In genomic region chr16:49369450-49369849, GRCm38 (mm10) we compare ENCODE assay signal across 11 mouse cellular contexts.
DNase-seq lines count a peak whose midpoint lies in the region; ATAC-seq lines count a peak whose summit lies in the region.
"Had no signal": no experiment of that assay in that cellular context is flagged by ENCODE, and none has a peak within 500 bp of the region (broad histone marks: within the 10 kb centered on the region; RNA-seq: fewer than 3 reads in every experiment).

No protein-coding gene starts in this region.

- peak; percentile 5 for DNase-seq in forebrain, embryonic 14.5 days (ENCODE audit: low spot score)
- peak; percentile 5 for DNase-seq in ovary, adult 18-20 months (ENCODE audit: low spot score)
- DNase-seq in ovary, postnatal 10 days (ENCODE audit: low spot score): no peak
- DNase-seq in heart, postnatal 4 days: peak; percentile 55
- peak; percentile 41 for DNase-seq in testis, postnatal 10 days (ENCODE audit: low spot score)
- no peak for DNase-seq in embryo, embryonic 11 days
- DNase-seq: kidney, adult 2 months had no signal

- H3K27ac ChIP-seq in forebrain, embryonic 14.5 days (ENCODE audit: low read depth, low read length): no peak overlapping the region
- H3K27ac ChIP-seq in forebrain, embryonic 12.5 days: no peak overlapping the region
- H3K27ac ChIP-seq: liver, embryonic 14.5 days had no signal

- no peaks in the 10 kb centered on the region for H3K4me1 ChIP-seq in forebrain, embryonic 14.5 days (ENCODE audit: control insufficient read depth, insufficient read depth, low read length)
- no peaks in the 10 kb centered on the region for H3K4me1 ChIP-seq in forebrain, embryonic 12.5 days

- H3K4me2 ChIP-seq in forebrain, embryonic 14.5 days (ENCODE audit: low read length): no peak overlapping the region
- no peak overlapping the region for H3K4me2 ChIP-seq in forebrain, embryonic 12.5 days

- no peaks in the 10 kb centered on the region for H3K36me3 ChIP-seq in forebrain, embryonic 14.5 days (ENCODE audit: control insufficient read depth, insufficient read depth, low read length)
- no peaks in the 10 kb centered on the region for H3K36me3 ChIP-seq in forebrain, embryonic 12.5 days (replicated peaks)

- ATAC-seq in forebrain, embryonic 14.5 days: no peak
- no peak for ATAC-seq in forebrain, embryonic 12.5 days (ENCODE audit: low FRiP score)
- ATAC-seq in monocyte, adult 5-6 weeks (replicated peaks; ENCODE audit: insufficient number of reproducible peaks, low FRiP score, low TSS enrichment, poor library complexity, severe bottlenecking): no peak
- ATAC-seq: midbrain, embryonic 16.5 days had no signal

- no peak overlapping the region for H3K9ac ChIP-seq in forebrain, embryonic 14.5 days (ENCODE audit: low read length)
- no peak overlapping the region for H3K9ac ChIP-seq in forebrain, embryonic 12.5 days
- H3K9ac ChIP-seq: liver, embryonic 14.5 days had no signal

- no peak overlapping the region for H3K4me3 ChIP-seq in forebrain, embryonic 14.5 days (ENCODE audit: low read depth, low read length)
- no peak overlapping the region for H3K4me3 ChIP-seq in forebrain, embryonic 12.5 days (replicated peaks)

- H3K27me3 ChIP-seq in forebrain, embryonic 14.5 days (replicated peaks; ENCODE audit: control insufficient read depth, insufficient read depth, low read length): no peaks in the 10 kb centered on the region
- H3K27me3 ChIP-seq in forebrain, embryonic 12.5 days: no peaks in the 10 kb centered on the region

- WGBS in forebrain, embryonic 14.5 days: 85% methylated on average over 9 of the region's 9 CpGs
- WGBS in forebrain, embryonic 12.5 days: 91% methylated on average over 9 of the region's 9 CpGs

- no peaks in the 10 kb centered on the region for H3K9me3 ChIP-seq in forebrain, embryonic 14.5 days (replicated peaks; ENCODE audit: control insufficient read depth, low read length)
- no peaks in the 10 kb centered on the region for H3K9me3 ChIP-seq in forebrain, embryonic 12.5 days

Comparison
In these comparisons a context has a peak if more than half of its experiments do, and no peak if none do; other contexts are left out.
1. DNase-seq: peak in forebrain, embryonic 14.5 days (single experiment), ovary, adult 18-20 months (single experiment), heart, postnatal 4 days (single experiment) and testis, postnatal 10 days (single experiment); none in ovary, postnatal 10 days (single experiment) and embryo, embryonic 11 days (single experiment).